Mouse (Mus musculus): ENCODE data around the gene Mpp6.

Mpp6 gene

GRCm38 (mm10) chr6:50228180-50228579 is 118.1 kb downstream of the Mpp6 start:
- no peak for DNase-seq (ENCODE audit: low read depth)

GRCm38 (mm10) chr6:50231288-50231687 is 121.2 kb downstream of the Mpp6 start:
- no peak for DNase-seq (ENCODE audit: low read depth)

GRCm38 (mm10) chr6:50232984-50233383 is 122.9 kb downstream of the Mpp6 start:
- no peak for DNase-seq (ENCODE audit: low read depth)

GRCm38 (mm10) chr6:50237963-50238362 is 127.9 kb downstream of the Mpp6 start:
- no peak for DNase-seq (ENCODE audit: low read depth)

GRCm38 (mm10) chr6:50239902-50240301 is 129.9 kb downstream of the Mpp6 start:
- no peak for DNase-seq (ENCODE audit: low read depth)

- DNase-seq (ENCODE audit: low read depth) = no peak
Measured at GRCm38 (mm10) chr6:50240437-50240836, 130.4 kb downstream of the Mpp6 start.

- no peak for DNase-seq (ENCODE audit: low read depth)
Measured at GRCm38 (mm10) chr6:50244126-50244525, 134.1 kb downstream of the Mpp6 start.

- peak; percentile 17 for DNase-seq (ENCODE audit: low read depth)
Measured at GRCm38 (mm10) chr6:50244967-50245366, 134.9 kb downstream of the Mpp6 start.

- DNase-seq (ENCODE audit: low read depth) = no peak
Measured at GRCm38 (mm10) chr6:50247356-50247755, 137.3 kb downstream of the Mpp6 start.

- DNase-seq (ENCODE audit: low read depth) = no peak
Measured at GRCm38 (mm10) chr6:50247791-50248190, 137.8 kb downstream of the Mpp6 start.
